Mouse (Mus musculus) cerebellum, postnatal 25 days (tissue): ENCODE measurements around the gene Gm17655.
"Not testable (repeated sequence)": the region's sequence is repeated elsewhere in the genome, so short reads cannot be mapped to it uniquely, and the experiment has no call there.

Source experiments
- DNase-seq, 2 experiments: peaks; one replicate each; pipeline ENCODE4 v3.0.0; 2021; ENCODE audit warnings: mixed read lengths in 2 of 2

Gene Gm17655

GRCm38 (mm10) chr5:110072413-110072812, at the start of gene Gm17655:
Gene Gm17655, minus strand, starts transcription at chr5:110072513.
- not testable (repeated sequence) for DNase-seq

GRCm38 (mm10) chr5:110109991-110110441, 37.7 kb upstream of the Gm17655 start, which contains the start of gene Zfp605:
Gene Zfp605, plus strand, starts transcription at chr5:110110092.
- DNase-seq: peak; percentile 96

GRCm38 (mm10) chr5:110108305-110108628, 36.0 kb upstream of the Gm17655 start:
- DNase-seq: no peak

- DNase-seq: peak; percentile 96 to 97
Observed at GRCm38 (mm10) chr5:110107581-110108304, 35.4 kb upstream of the Gm17655 start, which contains the start of gene Gtpbp6. Gene Gtpbp6, minus strand, starts transcription at chr5:110108197.

- peak in 1 of 2 experiments; percentile 50 for DNase-seq
Observed at GRCm38 (mm10) chr5:110106901-110107564, 34.7 kb upstream of the Gm17655 start.

GRCm38 (mm10) chr5:110106140-110106871, 34.0 kb upstream of the Gm17655 start:
- DNase-seq: peak; percentile 13 to 28

- DNase-seq: peak; percentile 6 to 22
Observed at GRCm38 (mm10) chr5:110104616-110105380, 32.5 kb upstream of the Gm17655 start.

GRCm38 (mm10) chr5:110103901-110104615, 31.7 kb upstream of the Gm17655 start:
- peak in 1 of 2 experiments; percentile 8 for DNase-seq

GRCm38 (mm10) chr5:110102853-110103625, 30.7 kb upstream of the Gm17655 start:
- no peak for DNase-seq

- no peak for DNase-seq
Observed at GRCm38 (mm10) chr5:110102429-110102828, 30.1 kb upstream of the Gm17655 start.

- DNase-seq: peak; percentile 62 to 75
Observed at GRCm38 (mm10) chr5:110101716-110102347, 29.5 kb upstream of the Gm17655 start.

- peak; percentile 25 to 47 for DNase-seq
Observed at GRCm38 (mm10) chr5:110100921-110101631, 28.8 kb upstream of the Gm17655 start.

- DNase-seq: peak in 1 of 2 experiments; percentile 7
Observed at GRCm38 (mm10) chr5:110099656-110100580, 27.6 kb upstream of the Gm17655 start, which contains the start of gene Plcxd1. Gene Plcxd1, plus strand, starts transcription at chr5:110099969.

- peak; percentile 13 to 21 for DNase-seq
Observed at GRCm38 (mm10) chr5:110098991-110099477, 26.7 kb upstream of the Gm17655 start.

- no peak for DNase-seq
Observed at GRCm38 (mm10) chr5:110094847-110095213, 22.5 kb upstream of the Gm17655 start.

GRCm38 (mm10) chr5:110094030-110094846, 21.9 kb upstream of the Gm17655 start, which contains the start of gene Gm35315:
Gene Gm35315, minus strand, starts transcription at chr5:110094420.
- DNase-seq: peak; percentile 85 to 88

GRCm38 (mm10) chr5:110091546-110091945, 19.2 kb upstream of the Gm17655 start:
- DNase-seq: no peak
